Mouse (Mus musculus) cerebellum, adult 2 months (tissue): ENCODE data around the gene Dlx3.

ENCODE experiments used
- CTCF ChIP-seq: fragments of 200-500 bp; IDR thresholded peaks from 2 replicates; pipeline ENCODE4 v1.5.1; 2011; ENCODE audit warnings: low read depth, mild to moderate bottlenecking, control low read depth, low read length, moderate library complexity, borderline replicate concordance; ENCODE audit not compliant: insufficient read depth
- POLR2A ChIP-seq: fragments of 200-500 bp; IDR thresholded peaks from 2 replicates; pipeline ENCODE4 v1.6.1; 2011; ENCODE audit warnings: low read length, control low read depth, borderline replicate concordance; ENCODE audit not compliant: insufficient read depth

GRCm38 (mm10) chr11:95100393-95100792 lies 19.5 kb upstream of the Dlx3 start:
- TF ChIP-seq POLR2A (no peak), CTCF (no peak)
